Mouse (Mus musculus) intestine, embryonic 15.5 days (tissue): ENCODE measurements around the gene Cysrt1. TPM values are rescaled to one million over a fixed set of nuclear protein-coding genes. Genes with fewer than 3 reads are reported as not detected.

ENCODE experiments used
- ATAC-seq: fragments of 200-750 bp; cut with Nextera tagmentation; 2 replicates; pipeline ENCODE4 v1.8.0; 2017; ENCODE audit warnings: moderate TSS enrichment, moderate library complexity
- H3K27ac ChIP-seq: fragments of 300-500 bp; sonication (generic); 2 replicates; pipeline ENCODE4 v1.5.1; 2015; ENCODE audit warnings: mild to moderate bottlenecking, inconsistent platforms
- H3K27me3 ChIP-seq: fragments of 300-500 bp; sonication (generic); replicated peaks from 2 replicates; pipeline ENCODE4 v1.6.1; 2015; ENCODE audit warnings: inconsistent platforms
- H3K36me3 ChIP-seq: fragments of 300-500 bp; sonication (generic); 2 replicates; pipeline ENCODE4 v1.6.1; 2015; ENCODE audit warnings: inconsistent platforms
- H3K4me1 ChIP-seq: fragments of 300-500 bp; sonication (generic); replicated peaks from 2 replicates; pipeline ENCODE4 v1.6.1; 2015; ENCODE audit warnings: inconsistent platforms
- H3K4me2 ChIP-seq: fragments of 300-500 bp; sonication (generic); replicated peaks from 2 replicates; pipeline ENCODE4 v1.6.1; 2015; ENCODE audit warnings: mild to moderate bottlenecking, inconsistent platforms
- H3K4me3 ChIP-seq: fragments of 300-500 bp; sonication (generic); replicated peaks from 2 replicates; pipeline ENCODE4 v1.5.1; 2015; ENCODE audit warnings: inconsistent platforms
- H3K9ac ChIP-seq: fragments of 300-500 bp; sonication (generic); 2 replicates; pipeline ENCODE4 v1.6.1; 2015; ENCODE audit warnings: inconsistent platforms
- H3K9me3 ChIP-seq: fragments of 300-500 bp; sonication (generic); 2 replicates; pipeline ENCODE4 v1.6.1; 2016; ENCODE audit warnings: inconsistent platforms
- WGBS: fragments of 180-500 bp; shearing (Covaris S2); methylation state at CpG from one replicate; pipeline ENCODE4 v1.1.7; 2015; 5-methylcytosine and 5-hydroxymethylcytosine counted together
- polyA plus RNA-seq: library from polyadenylated mRNA; unstranded; fragments of >200 nt; fragmentation: Nextera tagmentation; extraction: Ambion mirVana; gene quantifications from 2 replicates; pipeline ENCODE4 v1.2.1, GENCODE M21; 2015

The Cysrt1 gene
- 1.4 and 2.3 TPM in 2 replicates for polyA plus RNA-seq

GRCm38 (mm10) chr2:25242101-25242506 lies at the start of gene Cysrt1, which contains the start of gene Rnf208:
TSS of gene Cysrt1 (minus strand) at chr2:25242452.
TSS of gene Rnf208 (plus strand) at chr2:25242255.
- Histone ChIP-seq H3K4me2 (peak within 1 kb of the TSS; percentile 97), H3K4me1 (peaks cover 23% of the 10 kb centered on the region), H3K4me3 (peak within 1 kb of the TSS; percentile 55), H3K36me3 (no peaks in the 10 kb centered on the region), H3K27ac (peak within 1 kb of the TSS; percentile 72), H3K9ac (peak within 1 kb of the TSS; percentile 57), H3K9me3 (no peaks in the 10 kb centered on the region), H3K27me3 (peaks cover 6% of the 10 kb centered on the region)
- ATAC-seq = no peak
- WGBS = under 1% methylated on average over 51 of the region's 59 CpGs

- ATAC-seq = peak; percentile 5; the same call in 1 of the 2 replicates
- WGBS = 5% methylated on average over 32 of the region's 32 CpGs
- H3K27me3 ChIP-seq = peaks cover 80% of the 10 kb centered on the region
Measured at GRCm38 (mm10) chr2:25291184-25292053, 49.2 kb upstream of the Cysrt1 start.

GRCm38 (mm10) chr2:25290816-25291130 lies 48.5 kb upstream of the Cysrt1 start:
- no peak for ATAC-seq
- Histone ChIP-seq H3K4me1 (peaks cover 22% of the 10 kb centered on the region), H3K27ac (no peak overlapping the region), H3K9ac (no peak overlapping the region), H3K4me2 (peak overlapping the region; percentile 68), H3K4me3 (peak overlapping the region; percentile 16), H3K27me3 (peaks cover 76% of the 10 kb centered on the region), H3K9me3 (no peaks in the 10 kb centered on the region), H3K36me3 (no peaks in the 10 kb centered on the region)
- 2% methylated on average over 18 of the region's 18 CpGs for WGBS

More at GRCm38 (mm10) chr2:25291184-25292053, 49.2 kb upstream of the Cysrt1 start:
- Histone ChIP-seq H3K9ac (no peak overlapping the region), H3K4me2 (peak overlapping the region; percentile 68), H3K36me3 (no peaks in the 10 kb centered on the region), H3K9me3 (no peaks in the 10 kb centered on the region), H3K4me3 (peak overlapping the region; percentile 35), H3K27ac (no peak overlapping the region), H3K4me1 (peaks cover 18% of the 10 kb centered on the region)

- WGBS = 2% methylated on average over 54 of the region's 54 CpGs
- Histone ChIP-seq H3K9ac (no peak overlapping the region), H3K9me3 (no peaks in the 10 kb centered on the region), H3K27me3 (peaks cover 71% of the 10 kb centered on the region), H3K4me2 (peak overlapping the region; percentile 68), H3K36me3 (no peaks in the 10 kb centered on the region), H3K4me3 (peak overlapping the region; percentile 16), H3K4me1 (peaks cover 27% of the 10 kb centered on the region), H3K27ac (no peak overlapping the region)
- no peak for ATAC-seq
Measured at GRCm38 (mm10) chr2:25290101-25290815, 48.0 kb upstream of the Cysrt1 start.

GRCm38 (mm10) chr2:25289651-25290050 lies 47.4 kb upstream of the Cysrt1 start, which contains the start of gene Lrrc26:
TSS of gene Lrrc26 (plus strand) at chr2:25289915.
- Histone ChIP-seq H3K9ac (no peak within 1 kb of the TSS), H3K4me1 (peaks cover 29% of the 10 kb centered on the region), H3K4me3 (peak within 1 kb of the TSS; percentile 16), H3K9me3 (no peaks in the 10 kb centered on the region), H3K27ac (no peak within 1 kb of the TSS), H3K36me3 (peaks cover 3% of the 10 kb centered on the region; the same call in 1 of the 2 replicates), H3K27me3 (peaks cover 65% of the 10 kb centered on the region), H3K4me2 (peak within 1 kb of the TSS; percentile 68)
- ATAC-seq = no peak
- 9% methylated on average over 11 of the region's 11 CpGs for WGBS

GRCm38 (mm10) chr2:25288734-25289345 lies 46.6 kb upstream of the Cysrt1 start:
- no peak for ATAC-seq
- WGBS = 78% methylated on average over 7 of the region's 7 CpGs
- H3K9ac ChIP-seq = no peak overlapping the region
- H3K9me3 ChIP-seq = no peaks in the 10 kb centered on the region
- peaks cover 29% of the 10 kb centered on the region for H3K4me1 ChIP-seq
- no peak overlapping the region for H3K27ac ChIP-seq
- H3K27me3 ChIP-seq = peaks cover 59% of the 10 kb centered on the region
- H3K4me3 ChIP-seq = no peak overlapping the region
- H3K36me3 ChIP-seq = peaks cover 11% of the 10 kb centered on the region; the same call in 1 of the 2 replicates
- H3K4me2 ChIP-seq = no peak overlapping the region

GRCm38 (mm10) chr2:25287927-25288649 lies 45.8 kb upstream of the Cysrt1 start, which contains the start of gene Tmem210:
TSS of gene Tmem210 (plus strand) at chr2:25288145.
- Histone ChIP-seq H3K36me3 (peaks cover 17% of the 10 kb centered on the region), H3K4me3 (no peak within 1 kb of the TSS), H3K4me1 (peaks cover 29% of the 10 kb centered on the region), H3K27ac (peak within 1 kb of the TSS; percentile 71), H3K4me2 (peak within 1 kb of the TSS; percentile 17), H3K9ac (no peak within 1 kb of the TSS; the same call in 1 of the 2 replicates), H3K27me3 (peaks cover 53% of the 10 kb centered on the region), H3K9me3 (no peaks in the 10 kb centered on the region)
- WGBS = 89% methylated on average over 6 of the region's 6 CpGs
- ATAC-seq = no peak

GRCm38 (mm10) chr2:25286837-25287636 lies 44.8 kb upstream of the Cysrt1 start:
- Histone ChIP-seq H3K9me3 (no peaks in the 10 kb centered on the region), H3K27ac (peak overlapping the region; percentile 71), H3K4me1 (peaks cover 21% of the 10 kb centered on the region), H3K4me2 (peak overlapping the region; percentile 17), H3K9ac (no peak overlapping the region), H3K27me3 (peaks cover 42% of the 10 kb centered on the region), H3K4me3 (no peak overlapping the region), H3K36me3 (peaks cover 25% of the 10 kb centered on the region)
- peak; percentile 80 for ATAC-seq
- WGBS = 43% methylated on average over 7 of the region's 7 CpGs

- H3K27me3 ChIP-seq = peaks cover 35% of the 10 kb centered on the region
- peak overlapping the region; percentile 71 for H3K27ac ChIP-seq
- H3K4me2 ChIP-seq = peak overlapping the region; percentile 17
- H3K36me3 ChIP-seq = peaks cover 29% of the 10 kb centered on the region
- ATAC-seq = peak; percentile 42
- no peak overlapping the region for H3K4me3 ChIP-seq
- H3K4me1 ChIP-seq = peaks cover 20% of the 10 kb centered on the region
- WGBS = 67% methylated on average over 1 of the region's 1 CpGs
- H3K9ac ChIP-seq = no peak overlapping the region; the same call in 1 of the 2 replicates
- no peaks in the 10 kb centered on the region for H3K9me3 ChIP-seq
Measured at GRCm38 (mm10) chr2:25286314-25286713, 44.1 kb upstream of the Cysrt1 start.

- no peaks in the 10 kb centered on the region for H3K9me3 ChIP-seq
- H3K9ac ChIP-seq = no peak overlapping the region
- WGBS = 87% methylated on average over 2 of the region's 2 CpGs
- H3K4me3 ChIP-seq = no peak overlapping the region
- peaks cover 15% of the 10 kb centered on the region; the same call in 1 of the 2 replicates for H3K4me1 ChIP-seq
- H3K27ac ChIP-seq = peak overlapping the region; percentile 71
- ATAC-seq = peak; percentile 7; the same call in 1 of the 2 replicates
- H3K27me3 ChIP-seq = peaks cover 27% of the 10 kb centered on the region
- H3K4me2 ChIP-seq = no peak overlapping the region
- peaks cover 34% of the 10 kb centered on the region for H3K36me3 ChIP-seq
Measured at GRCm38 (mm10) chr2:25285551-25285950, 43.3 kb upstream of the Cysrt1 start.
